Mouse (Mus musculus) testis, adult 2 months (tissue): ENCODE data around the gene Ccn6.

Source experiments
- CTCF ChIP-seq: fragments of 200-500 bp; IDR thresholded peaks from 2 replicates; pipeline ENCODE4 v1.5.1; 2012; ENCODE audit warnings: low read depth, mild to moderate bottlenecking, inconsistent platforms, low read length, moderate library complexity; ENCODE audit not compliant: control insufficient read depth, insufficient read depth, insufficient replicate concordance
- POLR2A ChIP-seq: fragments of 200-500 bp; IDR thresholded peaks from 2 replicates; pipeline ENCODE4 v1.6.1; 2012; ENCODE audit warnings: low read depth, mild to moderate bottlenecking, inconsistent platforms, low read length, moderate library complexity; ENCODE audit not compliant: control insufficient read depth

DNA sequence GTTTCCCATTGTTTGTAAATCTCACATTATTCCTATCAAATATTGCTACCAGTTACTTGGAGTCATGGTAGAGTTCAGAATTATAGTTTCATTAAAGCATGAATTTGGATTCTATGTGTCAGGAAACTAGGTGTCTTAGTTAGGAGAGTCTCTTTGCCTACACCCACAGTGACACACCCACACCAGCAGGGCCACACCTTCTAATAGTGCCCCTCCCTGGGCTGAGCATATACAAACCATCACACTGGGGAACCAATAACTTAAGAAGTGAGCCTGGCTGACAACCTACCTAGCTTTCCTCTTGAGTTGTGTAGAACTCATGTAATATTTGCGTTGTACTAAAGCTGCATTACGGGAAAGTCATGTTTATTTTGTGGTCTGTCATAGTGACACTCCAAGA, 22.2 kb downstream of the Ccn6 start:
- TF ChIP-seq POLR2A (no peak), CTCF (no peak)
